Mouse (Mus musculus): ENCODE results near the gene Cela2a. TPM values are rescaled to one million over a fixed set of nuclear protein-coding genes. Genes with fewer than 3 reads are reported as not detected.

Cela2a gene
- total and polyA plus RNA-seq, 3 experiments, result 0.30 to 2.6 (median 0.43) TPM

GRCm38 (mm10) chr4:141868051-141868450, 42.1 kb upstream of the Cela2a start:
- Histone ChIP-seq H3K4me2 (ENCODE audit: insufficient read depth, low read depth, poor library complexity, severe bottlenecking) (no peak overlapping the region), H3K36me3 (replicated peaks in 1 of 2; ENCODE audit: control insufficient read depth in 1 of 2, insufficient read depth in 1 of 2, low read length in 1 of 2) (peaks cover 17 to 88% of the 10 kb centered on the region in 2 experiments), H3K9ac (ENCODE audit: insufficient read depth, low read depth) (no peak overlapping the region), H3K79me2 (replicated peaks; ENCODE audit: control insufficient read depth, extremely low read depth, insufficient read depth, poor library complexity, severe bottlenecking) (peaks cover 4% of the 10 kb centered on the region; the same call in 1 of the 2 replicates), H3K4me3 (replicated peaks in 1 of 3; ENCODE audit: low read depth in 2 of 3, low read length in 2 of 3, poor library complexity in 1 of 3) (no peak overlapping the region), H3K9me3 (replicated peaks; ENCODE audit: low read length) (peaks cover 4% of the 10 kb centered on the region), H3K27me3 (replicated peaks) (no peaks in the 10 kb centered on the region), H3K4me1 (ENCODE audit: control insufficient read depth in 1 of 2, insufficient read depth in 2 of 2) (peaks cover 24 to 80% of the 10 kb centered on the region in 2 experiments), H3K27ac (ENCODE audit: insufficient read depth, low read depth) (no peak overlapping the region)
- in situ Hi-C loops (cut with MboI; ENCODE audit: low pct_ligation_motif_present, low pct_unique_long_range_greater_than_20kb, low sequenced_read_pairs) (loop anchor here (10.0 kb wide), 1 partner anchor 207 kb away; no protein-coding TSS in a partner anchor), dilution Hi-C loops (cut with MboI; ENCODE audit: extremely low pct_ligation_motif_present, extremely low pct_unique_long_range_greater_than_20kb, low sequenced_read_pairs) (no loop called here)
- no peak for DNase-seq (ENCODE audit: extremely low read depth)
- TF ChIP-seq RCOR1 (conservative IDR thresholded peaks at IDR 0.05; ENCODE audit: low read depth, low read length) (no peak), POLR2A (IDR thresholded peaks at IDR 0.05; ENCODE audit: low read depth, low read length) (no peak), HCFC1 (IDR thresholded peaks at IDR 0.05; ENCODE audit: low read depth, low read length) (no peak), PAX5 (IDR thresholded peaks at IDR 0.05; ENCODE audit: low read length) (no peak), CHD1 (IDR thresholded peaks at IDR 0.05; ENCODE audit: low read depth, low read length) (no peak), JUN (IDR thresholded peaks at IDR 0.05; ENCODE audit: insufficient read depth, low read depth, low read length) (no peak), USF2 (conservative IDR thresholded peaks at IDR 0.05; ENCODE audit: low read depth, low read length) (no peak), NELFE (IDR thresholded peaks at IDR 0.05; ENCODE audit: low read depth, low read length) (no peak), IRF4 (IDR thresholded peaks at IDR 0.05; ENCODE audit: low read depth, low read length) (no peak), CTCF (conservative IDR thresholded peaks at IDR 0.05 in 1 of 2, IDR thresholded peaks at IDR 0.05 in 1 of 2; ENCODE audit: low read depth in 2 of 2, low read length in 2 of 2) (no peak), ZMIZ1 (IDR thresholded peaks at IDR 0.05; ENCODE audit: low read depth, low read length) (no peak), MXI1 (IDR thresholded peaks at IDR 0.05; ENCODE audit: low read depth, low read length) (no peak), BHLHE40 (IDR thresholded peaks at IDR 0.05; ENCODE audit: low read depth, low read length) (no peak), ZNF384 (IDR thresholded peaks at IDR 0.05; ENCODE audit: low read depth, low read length) (no peak), MAFK (IDR thresholded peaks at IDR 0.05; ENCODE audit: insufficient replicate concordance, low read length) (no peak), UBTF (IDR thresholded peaks at IDR 0.05; ENCODE audit: low read depth, low read length) (no peak), TCF12 (IDR thresholded peaks at IDR 0.05; ENCODE audit: low read depth, low read length) (no peak), TBP (conservative IDR thresholded peaks at IDR 0.05; ENCODE audit: low read depth, low read length) (no peak), NRF1 (IDR thresholded peaks at IDR 0.05; ENCODE audit: low read depth, low read length) (no peak), MEF2A (IDR thresholded peaks at IDR 0.05; ENCODE audit: borderline replicate concordance, low read depth, low read length) (no peak)

GRCm38 (mm10) chr4:141867498-141867897, 41.5 kb upstream of the Cela2a start:
- H3K4me1 ChIP-seq (ENCODE audit: control insufficient read depth in 1 of 2, insufficient read depth in 2 of 2), result peaks cover 20 to 74% of the 10 kb centered on the region in 2 experiments
- no peaks in the 10 kb centered on the region for H3K27me3 ChIP-seq (replicated peaks)
- dilution Hi-C loops (cut with MboI; ENCODE audit: extremely low pct_ligation_motif_present, extremely low pct_unique_long_range_greater_than_20kb, low sequenced_read_pairs) (no loop called here), in situ Hi-C loops (cut with MboI; ENCODE audit: low pct_ligation_motif_present, low pct_unique_long_range_greater_than_20kb, low sequenced_read_pairs) (loop anchor here (10.0 kb wide), 1 partner anchor 207 kb away; no protein-coding TSS in a partner anchor)
- no peak overlapping the region for H3K4me3 ChIP-seq (replicated peaks in 1 of 3; ENCODE audit: low read depth in 2 of 3, low read length in 2 of 3, poor library complexity in 1 of 3)
- H3K79me2 ChIP-seq (replicated peaks; ENCODE audit: control insufficient read depth, extremely low read depth, insufficient read depth, poor library complexity, severe bottlenecking), result no peaks in the 10 kb centered on the region
- peaks cover 4% of the 10 kb centered on the region for H3K9me3 ChIP-seq (replicated peaks; ENCODE audit: low read length)
- H3K9ac ChIP-seq (ENCODE audit: insufficient read depth, low read depth), result no peak overlapping the region
- H3K36me3 ChIP-seq (replicated peaks in 1 of 2; ENCODE audit: control insufficient read depth in 1 of 2, insufficient read depth in 1 of 2, low read length in 1 of 2), result peaks cover 20 to 88% of the 10 kb centered on the region in 2 experiments
- no peak overlapping the region for H3K4me2 ChIP-seq (ENCODE audit: insufficient read depth, low read depth, poor library complexity, severe bottlenecking)
- H3K27ac ChIP-seq (ENCODE audit: insufficient read depth, low read depth), result no peak overlapping the region
- TF ChIP-seq JUN (IDR thresholded peaks at IDR 0.05; ENCODE audit: insufficient read depth, low read depth, low read length) (no peak), UBTF (IDR thresholded peaks at IDR 0.05; ENCODE audit: low read depth, low read length) (no peak), ETS1 (conservative IDR thresholded peaks at IDR 0.05; ENCODE audit: low read depth, low read length) (no peak), POLR2A (IDR thresholded peaks at IDR 0.05; ENCODE audit: low read depth, low read length) (no peak), MAZ (IDR thresholded peaks at IDR 0.05; ENCODE audit: low read depth, low read length) (no peak), IRF4 (IDR thresholded peaks at IDR 0.05; ENCODE audit: low read depth, low read length) (no peak), CHD2 (IDR thresholded peaks at IDR 0.05; ENCODE audit: low read length) (no peak), SIN3A (IDR thresholded peaks at IDR 0.05; ENCODE audit: low read length) (no peak), MEF2A (IDR thresholded peaks at IDR 0.05; ENCODE audit: borderline replicate concordance, low read depth, low read length) (no peak), NELFE (IDR thresholded peaks at IDR 0.05; ENCODE audit: low read depth, low read length) (no peak), EP300 (IDR thresholded peaks at IDR 0.05; ENCODE audit: low read length) (no peak)
- no peak for DNase-seq (ENCODE audit: extremely low read depth)
